Mouse (Mus musculus) adipose tissue, adult 10 weeks (tissue): ENCODE data around the gene Cadm2. TPM values are rescaled to one million over a fixed set of nuclear protein-coding genes. Genes with fewer than 3 reads are reported as not detected.

Experiments
- polyA plus RNA-seq: library from polyadenylated mRNA; stranded (reverse); fragments of 350-450 nt; fragmentation: Illumina TruSeq; extraction: RNeasy Lipid Tissue Mini Kit (QIAGEN cat#74804); gene quantifications from one replicate; pipeline ENCODE4 v1.2.3, GENCODE M21; 2014; ENCODE audit warnings: low read depth, low replicate concordance

The Cadm2 gene
- polyA plus RNA-seq, result 1.2 TPM

DNA sequence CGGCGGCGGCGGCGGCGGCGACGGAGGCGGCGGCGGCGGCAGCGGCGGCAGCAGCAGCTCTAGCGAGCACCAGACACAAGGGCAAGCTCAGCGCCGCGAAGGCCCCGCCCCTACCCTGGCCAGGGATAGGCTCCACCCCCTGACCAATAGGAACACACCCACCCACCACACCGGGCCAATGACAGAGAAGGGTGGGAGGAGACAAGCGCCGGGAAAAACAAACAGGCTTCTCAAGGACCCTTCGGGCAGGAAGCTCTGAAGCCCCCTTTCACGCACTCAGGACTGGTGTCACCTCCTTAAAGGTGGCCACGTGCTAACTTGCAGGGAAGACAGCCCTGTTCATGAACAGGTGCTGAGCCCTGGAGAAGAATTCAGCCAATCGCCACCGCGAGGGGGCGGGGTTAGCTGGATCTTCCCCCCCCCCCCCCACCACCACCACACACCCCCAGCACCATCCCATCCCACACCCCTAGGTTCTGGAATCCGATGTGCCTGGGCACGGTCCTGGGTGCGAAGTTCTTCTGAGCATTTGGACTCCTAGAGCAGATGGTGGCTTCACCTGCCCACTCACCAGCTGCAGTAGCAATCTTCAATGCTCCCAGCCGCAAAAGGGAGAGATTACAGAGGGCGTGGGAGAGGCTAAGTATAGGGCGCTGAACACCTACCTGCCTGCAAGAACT lies at the start of gene Cadm2:
Gene Cadm2 (minus strand): TSS at position 83 of the 680 bp plus-strand sequence.

